Mouse (Mus musculus): Measurements from ENCODE around the gene Cyp2c70.
"Not testable (repeated sequence)": the region's sequence is repeated elsewhere in the genome, so short reads cannot be mapped to it uniquely, and the experiment has no call there.

Cyp2c70 gene

GRCm38 (mm10) chr19:40187160-40187559 is at the start of gene Cyp2c70:
Gene Cyp2c70, minus strand, starts transcription at chr19:40187333.
- no peak for DNase-seq (ENCODE audit: low read depth, low spot score)

GRCm38 (mm10) chr19:40232560-40232959 is 45.4 kb upstream of the Cyp2c70 start:
- no peak for DNase-seq (ENCODE audit: low read depth, low spot score)

GRCm38 (mm10) chr19:40231825-40232541 is 44.9 kb upstream of the Cyp2c70 start:
- peak; percentile 61 for DNase-seq (ENCODE audit: low read depth, low spot score)

GRCm38 (mm10) chr19:40231074-40231738 is 44.1 kb upstream of the Cyp2c70 start:
- DNase-seq (ENCODE audit: low read depth, low spot score), result no peak

- DNase-seq (ENCODE audit: low read depth, low spot score), result no peak
Measured at GRCm38 (mm10) chr19:40226516-40227151, 39.5 kb upstream of the Cyp2c70 start.

GRCm38 (mm10) chr19:40225761-40226110 is 38.6 kb upstream of the Cyp2c70 start:
- no peak for DNase-seq (ENCODE audit: low read depth, low spot score)

- peak; percentile 58 for DNase-seq (ENCODE audit: low read depth, low spot score)
Measured at GRCm38 (mm10) chr19:40225102-40225760, 38.1 kb upstream of the Cyp2c70 start.

GRCm38 (mm10) chr19:40222307-40222706 is 35.2 kb upstream of the Cyp2c70 start:
- DNase-seq (ENCODE audit: low read depth, low spot score), result not testable (repeated sequence)

- no peak for DNase-seq (ENCODE audit: low read depth, low spot score)
Measured at GRCm38 (mm10) chr19:40220878-40221277, 33.7 kb upstream of the Cyp2c70 start.

- DNase-seq (ENCODE audit: low read depth, low spot score), result peak; percentile 69
Measured at GRCm38 (mm10) chr19:40202947-40203346, 15.8 kb upstream of the Cyp2c70 start.

GRCm38 (mm10) chr19:40190596-40190995 is 3.5 kb upstream of the Cyp2c70 start:
- no peak for DNase-seq (ENCODE audit: low read depth, low spot score)

GRCm38 (mm10) chr19:40183600-40183999 is 3.5 kb downstream of the Cyp2c70 start:
- no peak for DNase-seq (ENCODE audit: low read depth, low spot score)

GRCm38 (mm10) chr19:40178311-40178710 is 8.8 kb downstream of the Cyp2c70 start:
- no peak for DNase-seq (ENCODE audit: low read depth, low spot score)

- not testable (repeated sequence) for DNase-seq (ENCODE audit: low read depth, low spot score)
Measured at GRCm38 (mm10) chr19:40168391-40168790, 18.7 kb downstream of the Cyp2c70 start.

GRCm38 (mm10) chr19:40126996-40127395 is 60.1 kb downstream of the Cyp2c70 start:
- peak; percentile 66 for DNase-seq (ENCODE audit: low read depth, low spot score)

- peak; percentile 67 for DNase-seq (ENCODE audit: low read depth, low spot score)
Measured at GRCm38 (mm10) chr19:40125165-40125564, 62.0 kb downstream of the Cyp2c70 start.

GRCm38 (mm10) chr19:40119624-40120023 is 67.5 kb downstream of the Cyp2c70 start:
- DNase-seq (ENCODE audit: low read depth, low spot score), result not testable (repeated sequence)

Data from ES-CJ7 (cell line).